Mouse (Mus musculus) forebrain, embryonic 10.5 days (tissue): ENCODE results near the gene Tgm5. TPM values are rescaled to one million over a fixed set of nuclear protein-coding genes. Genes with fewer than 3 reads are reported as not detected.
"Not testable (repeated sequence)": the region's sequence is repeated elsewhere in the genome, so short reads cannot be mapped to it uniquely, and the experiment has no call there.

Experiments
- DNase-seq: peaks from one replicate; pipeline ENCODE4 v3.0.0-alpha.2; 2017; ENCODE audit warnings: low spot score; ENCODE audit errors: extremely low spot score
- H3K27ac ChIP-seq: fragments of 300-500 bp; sonication (generic); 2 replicates; pipeline ENCODE4 v1.5.1; 2016; ENCODE audit warnings: mild to moderate bottlenecking
- H3K27me3 ChIP-seq: fragments of 300-500 bp; sonication (generic); 2 replicates; pipeline ENCODE4 v1.6.1; 2016; ENCODE audit warnings: mild to moderate bottlenecking; ENCODE audit not compliant: poor library complexity, severe bottlenecking
- H3K36me3 ChIP-seq: fragments of 300-500 bp; sonication (generic); replicated peaks from 2 replicates; pipeline ENCODE4 v1.6.1; 2016; ENCODE audit warnings: mild to moderate bottlenecking, moderate library complexity
- H3K4me1 ChIP-seq: fragments of 300-500 bp; sonication (generic); 2 replicates; pipeline ENCODE4 v1.6.1; 2016
- H3K4me3 ChIP-seq: fragments of 300-500 bp; sonication (generic); 2 replicates; pipeline ENCODE4 v1.5.1; 2016; ENCODE audit warnings: mild to moderate bottlenecking, moderate library complexity
- H3K9me3 ChIP-seq: fragments of 300-500 bp; sonication (generic); 2 replicates; pipeline ENCODE4 v1.6.1; 2016; ENCODE audit warnings: mild to moderate bottlenecking, moderate library complexity
- WGBS: fragments of 180-500 bp; shearing (Covaris S2); methylation state at CpG from one replicate; pipeline ENCODE4 v1.1.7; 2016; 5-methylcytosine and 5-hydroxymethylcytosine counted together
- polyA plus RNA-seq: library from polyadenylated mRNA; unstranded; fragments of >200 nt; fragmentation: Nextera tagmentation; extraction: Ambion mirVana; gene quantifications from 2 replicates; pipeline ENCODE4 v1.2.1, GENCODE M21; 2016

The Tgm5 gene
- polyA plus RNA-seq, 1 experiment from 2014 or later, result not detected

DNA sequence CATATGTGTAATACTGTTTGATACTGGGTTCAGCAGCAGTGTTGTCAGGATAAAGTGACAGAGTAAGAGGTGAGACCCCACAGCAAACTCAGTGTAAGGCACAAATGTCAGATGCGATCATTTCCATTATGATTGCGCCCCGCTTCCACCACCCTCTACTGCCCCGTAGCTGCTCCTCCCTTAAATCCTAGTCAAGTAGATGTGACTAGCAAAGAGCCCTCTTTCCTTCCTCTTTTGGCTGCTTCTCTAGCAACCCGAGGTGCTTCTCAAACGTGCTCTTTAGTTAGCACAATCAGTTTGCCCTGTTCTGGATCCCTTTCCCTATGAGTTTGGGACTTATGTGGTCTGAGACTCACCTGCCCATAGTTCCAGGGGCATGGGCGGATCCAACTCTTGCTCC lies 10.9 kb downstream of the Tgm5 start:
- H3K4me3 ChIP-seq, result no peak overlapping the region
- no peaks in the 10 kb centered on the region for H3K9me3 ChIP-seq
- no peaks in the 10 kb centered on the region for H3K36me3 ChIP-seq
- WGBS, result 86% methylated on average over 7 of the region's 7 CpGs
- H3K27me3 ChIP-seq, result no peaks in the 10 kb centered on the region
- no peak overlapping the region for H3K27ac ChIP-seq
- no peak for DNase-seq
- H3K4me1 ChIP-seq, result no peaks in the 10 kb centered on the region

GRCm38 (mm10) chr2:121071871-121072270 lies 13.8 kb downstream of the Tgm5 start:
- no peaks in the 10 kb centered on the region for H3K27me3 ChIP-seq
- H3K9me3 ChIP-seq, result no peaks in the 10 kb centered on the region
- H3K4me3 ChIP-seq, result no peak overlapping the region
- no peaks in the 10 kb centered on the region for H3K36me3 ChIP-seq
- WGBS, result 88% methylated on average over 6 of the region's 6 CpGs
- no peaks in the 10 kb centered on the region for H3K4me1 ChIP-seq
- H3K27ac ChIP-seq, result no peak overlapping the region
- DNase-seq, result no peak

- Histone ChIP-seq H3K27ac (no peak overlapping the region), H3K27me3 (no peaks in the 10 kb centered on the region), H3K4me3 (no peak overlapping the region), H3K4me1 (no peaks in the 10 kb centered on the region), H3K9me3 (no peaks in the 10 kb centered on the region), H3K36me3 (no peaks in the 10 kb centered on the region)
- WGBS, result 82% methylated on average over 6 of the region's 6 CpGs
- DNase-seq, result no peak
These were observed 16.1 kb downstream of the Tgm5 start for GRCm38 (mm10) chr2:121069506-121069905.

- H3K4me3 ChIP-seq, result no peak overlapping the region
- no peaks in the 10 kb centered on the region for H3K36me3 ChIP-seq
- no peaks in the 10 kb centered on the region for H3K4me1 ChIP-seq
- no peaks in the 10 kb centered on the region for H3K27me3 ChIP-seq
- DNase-seq, result no peak
- H3K9me3 ChIP-seq, result no peaks in the 10 kb centered on the region
- 71% methylated on average over 4 of the region's 4 CpGs for WGBS
- no peak overlapping the region for H3K27ac ChIP-seq
These were observed 18.5 kb downstream of the Tgm5 start for GRCm38 (mm10) chr2:121067116-121067515.

DNA sequence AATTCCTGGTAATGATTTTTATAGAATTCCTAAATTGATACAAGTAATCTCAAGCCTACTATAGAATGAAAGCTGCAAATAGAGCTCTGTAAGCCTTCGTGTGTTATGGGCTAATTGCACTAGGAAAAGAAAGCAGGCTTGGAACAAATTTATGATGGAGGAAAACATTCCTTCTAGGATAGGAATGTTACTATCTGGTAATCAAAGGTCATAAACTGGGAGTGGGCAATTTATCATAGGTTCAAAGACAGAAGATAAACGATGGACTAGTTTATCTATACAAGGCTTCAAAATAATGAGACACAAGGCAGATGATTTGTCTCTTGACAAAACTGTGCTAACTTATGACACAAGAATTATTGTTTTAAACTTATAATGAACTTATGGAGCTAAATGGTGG lies 24.3 kb downstream of the Tgm5 start:
- H3K4me3 ChIP-seq, result no peak overlapping the region
- 88% methylated on average over 2 of the region's 2 CpGs for WGBS
- no peaks in the 10 kb centered on the region for H3K4me1 ChIP-seq

GRCm38 (mm10) chr2:121057997-121058396 lies 27.6 kb downstream of the Tgm5 start:
- Histone ChIP-seq H3K4me1 (no peaks in the 10 kb centered on the region), H3K4me3 (no peak overlapping the region), H3K27ac (no peak overlapping the region), H3K27me3 (no peaks in the 10 kb centered on the region), H3K36me3 (no peaks in the 10 kb centered on the region), H3K9me3 (no peaks in the 10 kb centered on the region)
- DNase-seq, result no peak
- 82% methylated on average over 6 of the region's 6 CpGs for WGBS

More for the DNA sequence above, 24.3 kb downstream of the Tgm5 start:
- H3K36me3 ChIP-seq, result no peaks in the 10 kb centered on the region
- H3K27me3 ChIP-seq, result no peaks in the 10 kb centered on the region
- DNase-seq, result no peak
- H3K27ac ChIP-seq, result no peak overlapping the region
- no peaks in the 10 kb centered on the region for H3K9me3 ChIP-seq

GRCm38 (mm10) chr2:121055915-121056314 lies 29.7 kb downstream of the Tgm5 start:
- Histone ChIP-seq H3K36me3 (no peaks in the 10 kb centered on the region), H3K4me3 (no peak overlapping the region), H3K4me1 (no peaks in the 10 kb centered on the region), H3K27ac (no peak overlapping the region), H3K27me3 (no peaks in the 10 kb centered on the region), H3K9me3 (no peaks in the 10 kb centered on the region)
- 88% methylated on average over 6 of the region's 6 CpGs for WGBS
- no peak for DNase-seq

DNA sequence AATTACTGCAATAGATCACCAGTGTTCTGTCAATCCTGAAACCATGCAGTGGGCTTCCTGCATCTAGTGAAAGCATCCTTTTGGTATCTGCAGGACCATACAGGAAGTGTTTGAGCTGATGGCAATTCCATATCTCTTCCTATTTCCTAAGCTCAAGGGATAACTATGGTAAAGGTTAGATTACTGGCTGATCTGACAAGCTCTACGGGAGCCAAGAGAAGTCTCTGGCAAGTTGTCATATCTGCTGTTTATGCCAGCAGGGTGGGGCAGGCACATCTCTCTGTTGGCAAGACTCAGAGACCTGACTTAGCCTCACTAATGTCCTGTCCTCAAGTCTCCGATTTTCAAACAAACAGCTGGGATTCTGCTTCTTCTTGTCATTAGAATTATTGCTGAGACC lies 31.6 kb downstream of the Tgm5 start:
- Histone ChIP-seq H3K36me3 (no peaks in the 10 kb centered on the region), H3K4me1 (no peaks in the 10 kb centered on the region), H3K9me3 (no peaks in the 10 kb centered on the region), H3K27ac (no peak overlapping the region), H3K27me3 (no peaks in the 10 kb centered on the region), H3K4me3 (no peak overlapping the region)
- no peak for DNase-seq
- 80% methylated on average over 2 of the region's 2 CpGs for WGBS

- H3K36me3 ChIP-seq, result no peaks in the 10 kb centered on the region
- no peaks in the 10 kb centered on the region for H3K9me3 ChIP-seq
- no peaks in the 10 kb centered on the region for H3K4me1 ChIP-seq
- H3K27me3 ChIP-seq, result no peaks in the 10 kb centered on the region
- WGBS, result 88% methylated on average over 5 of the region's 5 CpGs
- no peak overlapping the region for H3K27ac ChIP-seq
- H3K4me3 ChIP-seq, result no peak overlapping the region
- no peak for DNase-seq
These were observed 33.5 kb downstream of the Tgm5 start for GRCm38 (mm10) chr2:121052176-121052575.

DNA sequence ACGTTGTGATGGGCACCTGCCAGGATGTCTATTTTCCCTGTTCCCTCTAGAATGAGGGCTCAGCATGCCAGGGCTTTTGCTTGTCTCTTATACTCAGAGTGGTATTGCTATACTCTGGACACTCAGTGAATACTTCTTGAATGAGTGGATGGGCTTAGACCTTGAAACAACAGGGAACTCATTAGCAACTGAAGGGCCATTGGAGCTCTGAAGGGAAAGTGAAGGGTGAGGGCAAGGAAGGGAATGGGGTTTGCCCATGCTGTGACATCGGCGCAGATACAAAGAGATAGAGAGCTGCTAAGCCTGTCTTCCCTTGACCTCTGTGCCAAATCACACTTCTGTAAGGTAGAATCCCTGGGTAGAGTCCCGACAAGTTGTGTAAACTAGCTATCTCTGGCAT lies 40.0 kb downstream of the Tgm5 start:
- Histone ChIP-seq H3K36me3 (no peaks in the 10 kb centered on the region), H3K4me1 (peaks cover 6% of the 10 kb centered on the region; the same call in 1 of the 2 replicates), H3K9me3 (no peaks in the 10 kb centered on the region), H3K4me3 (no peak overlapping the region), H3K27ac (no peak overlapping the region), H3K27me3 (no peaks in the 10 kb centered on the region)
- no peak for DNase-seq
- 74% methylated on average over 4 of the region's 4 CpGs for WGBS

DNA sequence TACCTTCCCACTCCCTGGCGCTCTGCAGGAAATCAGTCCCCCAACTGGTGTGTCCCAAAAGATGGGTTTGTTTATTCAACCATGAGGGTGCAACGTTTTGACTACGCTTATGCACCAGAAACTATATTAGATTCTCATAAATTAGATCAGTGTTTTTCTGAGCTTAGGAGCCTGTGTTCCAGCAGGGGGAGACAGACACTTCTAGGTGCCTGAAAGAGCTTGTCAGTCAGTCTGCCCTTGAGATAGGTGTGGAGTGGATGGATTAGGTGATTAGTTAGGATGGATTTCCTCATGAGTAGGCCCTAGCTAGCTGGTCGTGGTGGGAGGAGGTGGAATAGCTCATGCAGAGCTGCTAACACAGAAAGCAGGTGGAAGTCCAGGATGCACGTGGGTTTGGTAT lies 44.5 kb downstream of the Tgm5 start:
- no peak overlapping the region for H3K4me3 ChIP-seq
- H3K4me1 ChIP-seq, result peaks cover 6% of the 10 kb centered on the region; the same call in 1 of the 2 replicates
- H3K36me3 ChIP-seq, result no peaks in the 10 kb centered on the region
- WGBS, result 54% methylated on average over 5 of the region's 5 CpGs
- no peak for DNase-seq
- no peak overlapping the region for H3K27ac ChIP-seq
- H3K9me3 ChIP-seq, result no peaks in the 10 kb centered on the region
- H3K27me3 ChIP-seq, result no peaks in the 10 kb centered on the region

- H3K4me3 ChIP-seq, result no peak overlapping the region
- DNase-seq, result no peak
These were observed 46.3 kb downstream of the Tgm5 start for GRCm38 (mm10) chr2:121039382-121039781.

GRCm38 (mm10) chr2:121038851-121039250 lies 46.8 kb downstream of the Tgm5 start:
- 74% methylated on average over 1 of the region's 1 CpGs for WGBS
- not testable (repeated sequence) for DNase-seq, H3K27ac ChIP-seq, H3K4me3 ChIP-seq, H3K9me3 ChIP-seq, H3K4me1 ChIP-seq, H3K36me3 ChIP-seq, H3K27me3 ChIP-seq

More at GRCm38 (mm10) chr2:121039382-121039781, 46.3 kb downstream of the Tgm5 start:
- Histone ChIP-seq H3K9me3 (no peaks in the 10 kb centered on the region), H3K27me3 (no peaks in the 10 kb centered on the region), H3K27ac (no peak overlapping the region), H3K36me3 (no peaks in the 10 kb centered on the region), H3K4me1 (no peaks in the 10 kb centered on the region)
- WGBS, result 92% methylated on average over 1 of the region's 1 CpGs

DNA sequence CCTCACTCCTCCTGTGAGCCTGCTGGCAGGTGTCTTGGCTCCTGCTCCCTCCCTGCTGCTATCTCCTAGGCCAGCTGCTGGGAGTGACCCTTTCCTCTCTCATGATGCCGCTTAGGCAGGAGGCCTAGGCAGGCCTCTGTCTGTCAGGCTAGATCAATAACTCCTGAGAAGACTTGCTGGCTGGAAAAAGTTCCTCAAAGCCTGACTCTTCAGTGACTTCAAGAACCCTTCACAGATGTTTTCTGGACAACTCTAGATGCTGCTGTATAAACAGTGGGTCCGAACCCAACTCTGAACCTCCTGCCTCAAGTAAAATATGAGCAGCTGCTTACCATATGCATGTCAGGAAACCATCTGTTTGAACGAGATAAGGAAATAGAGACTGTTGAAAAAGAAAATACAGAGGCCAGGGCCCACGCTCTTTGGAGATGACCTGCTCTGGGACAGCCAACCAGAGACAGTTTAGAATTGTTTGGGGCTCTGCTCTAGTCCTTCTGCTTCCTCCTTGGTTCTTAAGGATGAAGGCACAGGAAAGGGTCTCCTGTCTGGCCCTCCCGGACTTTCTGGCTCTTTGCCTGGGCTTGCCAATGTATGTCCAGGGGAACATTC lies 48.8 kb downstream of the Tgm5 start, which contains the start of gene Epb42:
Gene Epb42, minus strand, starts transcription at position 340 of the 609 bp plus-strand sequence.
- H3K9me3 ChIP-seq, result no peaks in the 10 kb centered on the region
- no peaks in the 10 kb centered on the region for H3K4me1 ChIP-seq
- H3K27ac ChIP-seq, result peak within 1 kb of the TSS; percentile 7; the same call in 1 of the 2 replicates
- no peaks in the 10 kb centered on the region for H3K36me3 ChIP-seq
- WGBS, result 75% methylated on average over 5 of the region's 5 CpGs
- H3K27me3 ChIP-seq, result no peaks in the 10 kb centered on the region
- no peak for DNase-seq
- peak within 1 kb of the TSS; percentile 16; the same call in 1 of the 2 replicates for H3K4me3 ChIP-seq
